Mouse (Mus musculus) 416B (cell line): ENCODE data around the gene Cenpv.
"Not testable (repeated sequence)": the region's sequence is repeated elsewhere in the genome, so short reads cannot be mapped to it uniquely, and the experiment has no call there.

ENCODE experiments used
- DNase-seq: peaks from one replicate; pipeline ENCODE4 v3.0.0; 2011; ENCODE audit warnings: low read depth

Cenpv gene

GRCm38 (mm10) chr11:62508816-62509215 lies 30.2 kb downstream of the Cenpv start:
- DNase-seq = not testable (repeated sequence)

- not testable (repeated sequence) for DNase-seq
These were observed 30.7 kb downstream of the Cenpv start for GRCm38 (mm10) chr11:62508365-62508764.

- DNase-seq = no peak
These were observed 31.4 kb downstream of the Cenpv start for GRCm38 (mm10) chr11:62507683-62508082.

GRCm38 (mm10) chr11:62500529-62500928 lies 38.5 kb downstream of the Cenpv start:
- DNase-seq = no peak

GRCm38 (mm10) chr11:62498802-62499201 lies 40.3 kb downstream of the Cenpv start:
- DNase-seq = no peak

- no peak for DNase-seq
These were observed 41.9 kb downstream of the Cenpv start for GRCm38 (mm10) chr11:62497181-62497580.

- DNase-seq = peak; percentile 67
These were observed 42.8 kb downstream of the Cenpv start for GRCm38 (mm10) chr11:62496151-62496715.

- no peak for DNase-seq
These were observed 43.7 kb downstream of the Cenpv start for GRCm38 (mm10) chr11:62495276-62495801.

GRCm38 (mm10) chr11:62494754-62495275 lies 44.2 kb downstream of the Cenpv start:
- peak; percentile 94 for DNase-seq

GRCm38 (mm10) chr11:62493701-62494100 lies 45.4 kb downstream of the Cenpv start:
- no peak for DNase-seq

- no peak for DNase-seq
These were observed 51.3 kb downstream of the Cenpv start for GRCm38 (mm10) chr11:62487540-62488350.

GRCm38 (mm10) chr11:62486949-62487348 lies 52.1 kb downstream of the Cenpv start:
- no peak for DNase-seq

- no peak for DNase-seq
These were observed 59.5 kb downstream of the Cenpv start for GRCm38 (mm10) chr11:62479581-62479980.

GRCm38 (mm10) chr11:62478931-62479330 lies 60.1 kb downstream of the Cenpv start:
- no peak for DNase-seq

- peak; percentile 81 for DNase-seq
These were observed 62.9 kb downstream of the Cenpv start for GRCm38 (mm10) chr11:62476156-62476555.
